Mouse (Mus musculus) 3T3-L1 (cell line): ENCODE data around the gene Trpm8.

ENCODE experiments used
- DNase-seq: peaks from one replicate; pipeline ENCODE4 v3.0.0-alpha.2; 2015; ENCODE audit warnings: low read depth, low spot score

The Trpm8 gene

DNA sequence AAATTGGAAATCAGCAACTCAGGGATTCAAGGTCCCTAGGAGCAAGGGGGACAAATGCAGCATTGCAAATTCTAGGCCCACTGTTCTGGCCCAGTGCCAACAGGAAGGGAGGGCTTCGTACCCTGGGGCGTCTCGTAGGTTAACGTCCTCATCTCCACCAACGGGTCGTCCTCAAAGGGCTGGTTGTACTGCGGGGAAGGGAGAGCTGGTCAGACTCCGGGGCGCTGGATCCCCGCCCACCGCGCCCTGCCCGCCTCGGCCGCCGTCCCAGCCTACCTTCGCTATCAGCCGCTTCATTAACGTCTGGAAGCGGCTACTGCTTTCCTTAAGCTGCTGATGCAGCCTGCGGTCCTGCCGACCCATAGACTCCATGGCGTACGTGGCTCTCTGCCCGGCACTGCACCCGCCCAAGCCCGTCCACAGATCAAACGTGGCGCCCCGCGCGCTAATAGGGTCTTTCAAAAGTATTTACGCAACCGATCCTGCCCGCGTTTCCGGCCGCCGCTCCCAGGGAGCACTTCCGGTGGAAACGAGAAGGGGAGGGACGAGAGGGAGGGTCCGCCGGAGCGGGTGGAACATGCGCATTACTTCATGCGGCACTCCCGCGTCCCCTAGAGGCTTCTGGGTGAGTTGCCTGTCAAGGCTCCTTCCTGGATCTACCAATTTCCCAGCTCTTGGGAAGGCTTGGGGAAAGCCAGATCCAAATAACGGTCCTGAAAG lies at the start of gene Trpm8, which contains the start of gene Hjurp:
Gene Trpm8, plus strand, starts transcription at position 564 of the 720 bp plus-strand sequence.
Gene Hjurp, minus strand, starts transcription at position 536 of the 720 bp plus-strand sequence.
- peak; percentile 100 for DNase-seq

DNA sequence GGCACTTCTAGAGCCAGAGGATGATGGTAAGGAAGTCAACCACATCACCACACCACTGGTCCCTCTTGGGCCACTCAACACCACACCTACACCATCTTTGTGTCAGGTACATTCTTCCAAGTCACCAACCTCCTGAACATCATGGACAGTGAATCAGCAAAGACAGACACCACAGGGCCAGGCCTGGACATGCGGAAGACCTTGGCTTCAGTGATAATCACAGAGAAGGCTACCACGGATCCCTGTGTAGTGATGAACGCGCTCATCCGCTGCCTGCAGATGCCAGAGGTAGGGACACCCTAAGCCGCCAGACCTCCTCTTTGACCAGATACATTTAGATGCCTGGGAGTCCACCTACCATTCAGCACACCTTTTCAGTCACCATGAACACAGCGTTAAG lies 49.3 kb upstream of the Trpm8 start:
- DNase-seq, result no peak

GRCm38 (mm10) chr1:88229566-88229965 lies 47.9 kb upstream of the Trpm8 start:
- no peak for DNase-seq

GRCm38 (mm10) chr1:88229986-88230385 lies 47.5 kb upstream of the Trpm8 start:
- no peak for DNase-seq

GRCm38 (mm10) chr1:88230421-88230820 lies 47.0 kb upstream of the Trpm8 start:
- DNase-seq, result no peak

DNA sequence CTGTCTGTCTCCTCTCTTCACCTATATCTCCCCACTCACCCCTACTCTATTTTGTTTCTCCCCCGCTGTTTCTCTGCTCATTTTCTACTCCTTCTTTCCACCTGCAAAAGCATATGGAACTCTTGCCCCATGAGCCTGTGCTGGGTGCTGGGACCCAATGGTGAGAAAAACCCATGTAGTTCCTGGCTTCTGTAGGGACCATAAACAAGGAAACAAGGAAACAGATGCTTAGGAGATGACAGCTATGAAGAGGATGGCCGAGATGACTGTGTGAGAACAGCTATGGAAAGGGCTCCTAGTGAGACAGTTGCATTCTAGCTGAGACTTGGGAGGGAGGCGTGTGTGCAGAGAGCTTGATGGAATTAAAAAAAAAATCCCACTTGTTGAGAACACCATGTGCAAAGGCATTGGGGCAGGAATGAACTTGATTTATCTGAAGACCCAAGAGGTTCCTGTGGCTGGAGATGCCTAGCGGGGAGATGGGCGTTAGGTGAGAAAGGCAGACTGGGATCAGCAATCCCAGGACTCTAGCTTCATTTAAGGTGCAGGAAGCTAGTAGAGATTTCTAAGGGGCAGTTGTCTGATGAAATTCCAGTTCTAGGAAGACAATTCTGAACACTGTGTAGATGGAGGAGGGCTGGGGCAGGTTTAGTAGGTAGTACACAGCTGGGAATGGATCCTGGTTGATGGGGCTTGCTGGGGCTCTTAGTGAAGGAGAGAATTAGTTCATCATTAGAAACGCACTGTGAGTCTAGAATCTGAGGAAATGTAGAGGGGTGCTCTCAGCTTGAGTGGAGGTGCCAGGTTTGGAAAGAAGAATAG lies 46.3 kb upstream of the Trpm8 start:
- DNase-seq, result no peak

DNA sequence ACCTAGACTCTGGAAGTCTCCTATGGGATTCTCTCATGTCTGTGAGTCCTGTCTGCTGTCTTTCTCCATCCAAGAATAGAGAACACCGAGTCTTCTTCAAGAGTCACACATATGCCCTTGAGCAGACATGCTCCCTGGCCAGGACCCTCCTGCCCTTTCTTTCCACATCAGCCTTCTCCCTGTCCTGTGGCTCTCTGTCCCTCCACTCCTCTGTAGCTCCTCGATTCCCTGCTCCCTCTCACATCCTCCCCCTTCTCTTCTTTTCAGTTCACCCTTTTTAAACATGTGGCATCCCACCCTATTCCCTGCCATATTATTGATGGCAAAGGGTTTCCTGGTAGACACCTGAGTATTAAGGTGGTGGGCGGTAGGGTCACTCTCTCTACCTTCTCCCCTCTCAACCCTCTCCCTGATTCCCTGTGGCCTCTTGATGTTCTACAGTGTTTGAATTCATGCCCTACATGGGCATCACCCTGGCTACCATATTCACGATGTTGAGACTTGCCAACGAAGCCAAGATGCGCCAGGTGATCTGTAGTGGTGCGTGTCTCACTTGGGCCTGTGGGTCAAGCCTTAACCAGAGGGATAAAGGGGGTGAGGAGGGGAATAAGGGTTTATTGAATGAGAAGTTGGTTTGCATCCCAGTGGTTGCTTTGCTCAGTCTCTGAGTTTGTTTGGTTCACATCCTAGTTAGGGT lies 45.5 kb upstream of the Trpm8 start:
- DNase-seq, result no peak

- no peak for DNase-seq
These were observed 44.6 kb upstream of the Trpm8 start for GRCm38 (mm10) chr1:88232664-88233380.

- no peak for DNase-seq
These were observed 43.8 kb upstream of the Trpm8 start for GRCm38 (mm10) chr1:88233421-88234247.

GRCm38 (mm10) chr1:88234248-88234610 lies 43.2 kb upstream of the Trpm8 start:
- DNase-seq, result no peak

- no peak for DNase-seq
These were observed 42.8 kb upstream of the Trpm8 start for GRCm38 (mm10) chr1:88234646-88235045.

DNA sequence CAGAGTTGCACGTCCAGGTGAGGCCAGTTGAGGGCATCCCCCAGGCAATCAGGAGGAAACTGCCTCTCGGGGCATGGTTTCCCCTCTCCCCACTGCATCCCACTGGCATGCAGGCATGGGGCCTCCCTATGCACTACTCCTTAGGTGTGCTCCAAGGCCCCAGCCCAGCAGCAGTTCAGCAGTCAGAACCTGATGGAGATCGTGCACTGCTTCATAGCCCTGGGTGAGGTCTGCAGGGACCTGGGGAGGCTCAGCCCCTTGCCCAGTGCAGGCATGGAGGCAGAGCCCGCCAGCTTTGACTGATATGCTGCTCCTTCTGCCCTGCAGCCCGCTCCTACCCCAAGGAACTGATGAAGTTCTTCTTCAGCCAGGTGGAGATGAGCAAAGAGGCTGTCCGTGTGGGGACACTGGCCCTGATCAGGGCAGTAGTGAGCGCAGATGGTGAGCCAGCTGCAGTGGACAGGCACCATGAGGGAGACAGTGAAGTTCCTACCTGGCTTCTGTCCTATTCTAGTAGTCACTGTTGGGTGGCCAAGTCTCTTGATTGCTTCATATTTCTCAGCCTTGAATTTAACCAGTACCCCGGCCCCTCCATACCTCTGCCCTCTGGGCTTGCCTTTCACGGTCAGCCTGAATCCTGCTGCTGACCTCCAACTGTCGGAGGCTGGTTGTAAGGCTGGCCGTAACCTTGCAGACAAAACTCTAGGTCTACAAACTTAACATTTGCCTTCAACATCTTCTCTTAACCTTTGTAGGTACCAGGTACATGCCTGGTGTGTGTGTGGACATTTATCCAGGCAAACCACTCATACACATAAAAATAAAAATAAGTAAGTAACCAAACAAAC lies 42.2 kb upstream of the Trpm8 start:
- DNase-seq, result no peak

- no peak for DNase-seq
These were observed 41.5 kb upstream of the Trpm8 start for GRCm38 (mm10) chr1:88235894-88236415.

- no peak for DNase-seq
These were observed 40.1 kb upstream of the Trpm8 start for GRCm38 (mm10) chr1:88237311-88237710.

GRCm38 (mm10) chr1:88238771-88239170 lies 38.7 kb upstream of the Trpm8 start:
- DNase-seq, result no peak

- DNase-seq, result no peak
These were observed 37.4 kb upstream of the Trpm8 start for GRCm38 (mm10) chr1:88240072-88240471.

GRCm38 (mm10) chr1:88240579-88240978 lies 36.9 kb upstream of the Trpm8 start:
- no peak for DNase-seq

DNA sequence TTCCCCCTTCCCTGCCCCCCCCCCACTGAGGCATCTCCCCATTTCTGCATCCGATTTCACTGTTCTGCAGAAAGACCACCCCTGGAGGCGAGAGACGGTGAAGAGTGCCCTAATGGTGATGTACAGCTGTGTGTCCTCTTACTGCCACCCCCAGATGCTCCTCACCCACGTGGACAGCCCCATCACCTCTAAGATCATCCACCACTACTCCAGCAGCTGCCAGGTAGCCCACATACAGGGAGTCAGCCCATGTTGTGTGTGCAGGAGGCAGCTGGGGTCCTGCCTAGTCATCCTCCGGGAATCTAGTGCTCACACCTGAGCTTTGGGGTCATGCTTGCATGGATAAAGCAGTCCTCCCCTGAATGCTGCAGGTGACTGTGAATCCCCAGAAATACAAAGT lies 33.6 kb upstream of the Trpm8 start:
- no peak for DNase-seq

DNA sequence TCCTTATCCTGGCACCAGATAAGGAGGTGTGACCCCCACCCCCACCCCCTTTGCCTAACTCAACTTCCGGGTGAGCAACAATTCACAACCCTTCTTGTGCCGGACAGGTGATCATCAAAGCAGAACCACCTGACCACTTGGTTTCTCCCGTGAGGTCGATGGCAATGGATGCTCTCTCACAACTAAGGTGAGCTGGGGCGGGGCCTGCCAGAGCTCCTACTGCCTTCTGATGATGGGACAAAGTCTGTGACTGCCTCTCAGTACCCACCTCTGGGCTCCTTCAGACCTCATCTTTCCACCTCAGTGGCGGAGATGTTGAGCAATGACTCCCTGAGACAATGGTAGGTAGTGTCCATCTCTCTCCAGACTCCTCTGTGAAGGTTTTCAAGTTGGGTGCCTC lies 31.6 kb upstream of the Trpm8 start:
- no peak for DNase-seq

- DNase-seq, result no peak
These were observed 31.1 kb upstream of the Trpm8 start for GRCm38 (mm10) chr1:88246386-88246785.
